In genomic region chr5:35680958-35681357, GRCm38 (mm10) we compare ENCODE assay signal across 9 mouse cellular contexts. TPM values are rescaled to one million over a fixed set of nuclear protein-coding genes. Genes with fewer than 3 reads are reported as not detected.
DNase-seq lines count a peak whose midpoint lies in the region; ATAC-seq and TF ChIP-seq lines count a peak whose summit lies in the region.
"Had no signal": no experiment of that assay in that cellular context is flagged by ENCODE, and none has a peak within 500 bp of the region (broad histone marks: within the 10 kb centered on the region; RNA-seq: fewer than 3 reads in every experiment).

No protein-coding gene starts in this region.

- H3K79me3 ChIP-seq in C2C12 (ENCODE audit: low read depth), result no peaks in the 10 kb centered on the region

- no peak overlapping the region for H3K27ac ChIP-seq in hindbrain, postnatal 0 days
- no peak overlapping the region for H3K27ac ChIP-seq in hindbrain, embryonic 11.5 days (ENCODE audit: low read depth, low read length)
- H3K27ac ChIP-seq: liver, embryonic 13.5 days had no signal

- peaks cover 26% of the 10 kb centered on the region for H3K27me3 ChIP-seq in hindbrain, postnatal 0 days (ENCODE audit: insufficient read depth, low read length)
- peaks cover 24% of the 10 kb centered on the region for H3K27me3 ChIP-seq in hindbrain, embryonic 11.5 days (ENCODE audit: control insufficient read depth, insufficient read depth, low read length)
- H3K27me3 ChIP-seq in C2C12 (ENCODE audit: control insufficient read depth, insufficient read depth, insufficient read length), result peaks cover 4% of the 10 kb centered on the region

- H3K9me3 ChIP-seq in hindbrain, postnatal 0 days (ENCODE audit: low read length), result no peaks in the 10 kb centered on the region
- no peaks in the 10 kb centered on the region for H3K9me3 ChIP-seq in hindbrain, embryonic 11.5 days (ENCODE audit: control insufficient read depth, low read length)
- H3K9me3 ChIP-seq: liver, embryonic 13.5 days had no signal

- TF ChIP-seq CTCF in hindbrain, postnatal 0 days (IDR thresholded peaks at IDR 0.05; ENCODE audit: low read depth), result peak; percentile 78
- peak; percentile 22 for TF ChIP-seq CTCF in C2C12 (IDR thresholded peaks at IDR 0.05; ENCODE audit: control insufficient read depth, insufficient read depth, insufficient read length)
- TF ChIP-seq CTCF in brain, embryonic 14.5 days (IDR thresholded peaks at IDR 0.05; ENCODE audit: borderline replicate concordance, extremely low read depth, insufficient read depth, insufficient read length), result peak; percentile 37; the same call in 1 of the 2 replicates

- H3ac ChIP-seq in C2C12 (ENCODE audit: control insufficient read depth, insufficient read length, low read depth), result no peak overlapping the region

- ATAC-seq in hindbrain, postnatal 0 days, result peak; percentile 52; the same call in 1 of the 2 replicates
- no peak for ATAC-seq in hindbrain, embryonic 11.5 days (ENCODE audit: low FRiP score)

- H3K4me3 ChIP-seq in hindbrain, postnatal 0 days (ENCODE audit: low read length), result no peak overlapping the region
- H3K4me3 ChIP-seq in hindbrain, embryonic 11.5 days (ENCODE audit: low read depth, low read length), result no peak overlapping the region
- no peak overlapping the region for H3K4me3 ChIP-seq in C2C12 (ENCODE audit: insufficient read depth, poor library complexity, severe bottlenecking)
- H3K4me3 ChIP-seq: liver, embryonic 13.5 days had no signal

- TF ChIP-seq POLR2A in brain, embryonic 14.5 days (IDR thresholded peaks at IDR 0.05; ENCODE audit: borderline replicate concordance, extremely low read depth, insufficient read depth, insufficient read length, poor library complexity, severe bottlenecking), result no peak

- 0 out of 2 replicates have a peak, but pooled peaks cover 4% of the 10 kb centered on the region for H3K4me1 ChIP-seq in hindbrain, postnatal 0 days (ENCODE audit: insufficient read depth, low read length)
- H3K4me1 ChIP-seq in hindbrain, embryonic 11.5 days (replicated peaks; ENCODE audit: control insufficient read depth, insufficient read depth, low read length), result peaks cover 3% of the 10 kb centered on the region; the same call in 1 of the 2 replicates

- no peak overlapping the region for H3K9ac ChIP-seq in hindbrain, postnatal 0 days (replicated peaks; ENCODE audit: low read length)
- no peak overlapping the region for H3K9ac ChIP-seq in hindbrain, embryonic 11.5 days (ENCODE audit: low read depth, low read length)
- H3K9ac ChIP-seq: liver, embryonic 13.5 days had no signal

- H3K36me3 ChIP-seq in hindbrain, postnatal 0 days (ENCODE audit: insufficient read depth, low read length), result no peaks in the 10 kb centered on the region
- H3K36me3 ChIP-seq in hindbrain, embryonic 11.5 days (ENCODE audit: control insufficient read depth, insufficient read depth, low read length), result no peaks in the 10 kb centered on the region
- H3K36me3 ChIP-seq in C2C12 (ENCODE audit: control insufficient read depth, insufficient read depth), result no peaks in the 10 kb centered on the region
- H3K36me3 ChIP-seq: liver, embryonic 13.5 days had no signal

- 59% methylated on average over 2 of the region's 2 CpGs for WGBS in hindbrain, postnatal 0 days
- 65% methylated on average over 2 of the region's 2 CpGs for WGBS in hindbrain, embryonic 11.5 days

- H3K4me2 ChIP-seq in hindbrain, postnatal 0 days (ENCODE audit: low read depth, low read length), result no peak overlapping the region
- H3K4me2 ChIP-seq in hindbrain, embryonic 11.5 days (replicated peaks; ENCODE audit: low read depth, low read length), result no peak overlapping the region
- H3K4me2 ChIP-seq: liver, embryonic 13.5 days had no signal

- DNase-seq in hindbrain, postnatal 0 days (ENCODE audit: low spot score), result peak; percentile 59
- no peak for DNase-seq in hindbrain, embryonic 11.5 days (ENCODE audit: low spot score)
- DNase-seq in brain, embryonic 14.5 days (ENCODE audit: low read depth), result no peak
- DNase-seq in layer of hippocampus, adult 8-10 months (ENCODE audit: low spot score in 2 of 2), result peak; percentile 28 to 56
- DNase-seq in Muller cell, postnatal 12 days (ENCODE audit: inconsistent ontology term), result no peak
- no peak for DNase-seq in T-cell, adult 2 months (ENCODE audit: low spot score)
- DNase-seq in thymus, postnatal 0 days (ENCODE audit: low spot score), result no peak
- DNase-seq: liver, embryonic 13.5 days had no signal

- H3K79me2 ChIP-seq in C2C12 (ENCODE audit: control insufficient read depth, insufficient read depth), result no peaks in the 10 kb centered on the region

TF ChIP-seq in C2C12, 6 proteins besides CTCF, POLR2A, EP300 and RAD21:
- TF ChIP-seq MYOG (IDR thresholded peaks at IDR 0.05; ENCODE audit: control insufficient read depth, extremely low read depth, insufficient read length) (no peak), USF1 (IDR thresholded peaks at IDR 0.05; ENCODE audit: low read depth) (no peak), MYOD1 (IDR thresholded peaks at IDR 0.05; ENCODE audit: control insufficient read depth, insufficient read length, low read depth) (no peak), CEBPB (IDR thresholded peaks at IDR 0.05; ENCODE audit: low read depth) (no peak), FOSL1 (IDR thresholded peaks at IDR 0.05; ENCODE audit: insufficient read depth, low read length, poor library complexity, severe bottlenecking) (no peak), MAX (IDR thresholded peaks at IDR 0.05) (no peak)

RNA-seq across cellular contexts. Expression of gene Htra3, which starts 1.4 kb away (rescaled TPM):
- total RNA-seq in hindbrain, postnatal 0 days (2014; rRNA removed), result 30.7 and 36.5 TPM in 2 replicates
- 19.6 and 20.1 TPM in 2 replicates for polyA plus RNA-seq in hindbrain, postnatal 0 days (2015; fragmentation: Nextera tagmentation; extraction: Ambion mirVana)
- 4.7 and 6.2 TPM in 2 replicates for polyA plus RNA-seq in hindbrain, embryonic 11.5 days (2014; fragmentation: Nextera tagmentation; extraction: Ambion mirVana)
- polyA plus RNA-seq in C2C12 (2012; fragmentation: generic; extraction: Trizol), result 12.0 TPM
- polyA plus RNA-seq in brain, embryonic 14.5 days (2012; rRNA removed), result 8.1 and 14.8 TPM in 2 replicates
- 10 to 100 TPM in 1 of 4 experiments, 1 to 10 TPM in 3; 4.8 to 11.1 (median 8.9) TPM for total RNA-seq in layer of hippocampus, adult 8-10 months (2022)
- 8.9 and 10.4 TPM in 2 replicates for polyA plus RNA-seq in thymus, postnatal 0 days (2015; fragmentation: Nextera tagmentation; extraction: Ambion mirVana)

RNA-seq across cellular contexts. Expression of gene Sh3tc1, which starts 58.8 kb away (rescaled TPM):
- total RNA-seq in hindbrain, postnatal 0 days (2014; rRNA removed), result 2.8 and 4.1 TPM in 2 replicates
- polyA plus RNA-seq in hindbrain, postnatal 0 days (2015; fragmentation: Nextera tagmentation; extraction: Ambion mirVana), result 1.8 and 2.0 TPM in 2 replicates
- polyA plus RNA-seq in hindbrain, embryonic 11.5 days (2014; fragmentation: Nextera tagmentation; extraction: Ambion mirVana), result 1.5 and 2.4 TPM in 2 replicates
- polyA plus RNA-seq in C2C12 (2012; fragmentation: generic; extraction: Trizol), result 0.20 TPM
- 1.2 and 1.8 TPM in 2 replicates for polyA plus RNA-seq in brain, embryonic 14.5 days (2012; rRNA removed)
- total RNA-seq in layer of hippocampus, adult 8-10 months (2022), result 1 to 10 TPM; 1.9 to 3.8 (median 3.1) TPM
- 2.1 and 2.2 TPM in 2 replicates for polyA plus RNA-seq in thymus, postnatal 0 days (2015; fragmentation: Nextera tagmentation; extraction: Ambion mirVana)

Comparison
In these comparisons a context has a peak if more than half of its experiments do, and no peak if none do; other contexts are left out.
1. DNase-seq: peak in hindbrain, postnatal 0 days (single experiment) and layer of hippocampus, adult 8-10 months (2 of 2); none in hindbrain, embryonic 11.5 days (single experiment), brain, embryonic 14.5 days (single experiment), Muller cell, postnatal 12 days (single experiment), T-cell, adult 2 months (single experiment) and thymus, postnatal 0 days (single experiment).
2. CTCF ChIP-seq: peak in every context shown above with its lines; median percentile 78 in hindbrain, postnatal 0 days; 37 in brain, embryonic 14.5 days; 22 in C2C12.